Mouse (Mus musculus) kidney, postnatal 36 days (tissue): ENCODE measurements around the gene B4galt7.
"Not testable (repeated sequence)": the region's sequence is repeated elsewhere in the genome, so short reads cannot be mapped to it uniquely, and the experiment has no call there.

Experiments used
- DNase-seq, 2 experiments: peaks; one replicate each; pipeline ENCODE4 v3.0.0; 2021 to 2022; ENCODE audit warnings: mixed read lengths in 2 of 2

Gene B4galt7

DNA sequence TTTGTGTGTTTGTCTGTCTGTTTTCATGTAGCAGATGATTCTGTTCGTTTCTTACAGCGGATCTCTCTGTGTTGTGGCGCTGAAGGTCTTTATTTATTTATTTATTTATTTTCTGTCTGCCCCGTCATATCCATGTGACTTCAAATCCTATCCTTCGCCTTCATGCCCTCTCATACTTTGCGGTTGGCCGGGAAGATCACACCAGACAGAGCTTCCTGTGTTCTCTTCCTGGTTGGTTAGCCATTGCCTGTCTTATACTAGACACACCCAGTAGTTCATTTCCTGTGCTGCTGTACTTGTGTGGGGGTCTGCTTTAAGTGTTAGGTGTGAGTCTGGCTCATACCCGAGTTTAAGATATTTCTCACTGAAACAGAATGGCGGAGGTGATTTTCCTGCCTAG, 961 bp downstream of the B4galt7 start:
- peak in 1 of 2 experiments; percentile 21 for DNase-seq

DNA sequence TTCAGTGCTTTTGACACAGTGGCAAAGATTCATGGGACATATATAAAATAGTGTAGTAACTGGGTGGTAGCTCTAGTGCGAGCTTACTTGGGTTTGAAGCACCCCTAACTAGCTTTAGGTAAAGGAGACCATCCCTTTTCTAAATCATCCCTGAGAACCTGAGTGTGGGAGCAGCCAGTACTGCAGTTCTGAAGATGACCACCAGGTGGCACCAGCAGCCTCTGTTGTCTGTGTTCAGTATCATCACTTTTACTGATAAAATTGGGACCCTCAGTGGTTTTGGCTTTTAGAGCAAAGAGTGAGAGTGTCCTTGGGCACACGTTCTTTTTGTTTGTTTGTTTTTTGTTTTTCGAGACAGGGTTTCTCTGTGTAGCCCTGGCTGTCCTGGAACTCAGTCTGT, 1.9 kb downstream of the B4galt7 start:
- DNase-seq = peak; percentile 77 to 93

DNA sequence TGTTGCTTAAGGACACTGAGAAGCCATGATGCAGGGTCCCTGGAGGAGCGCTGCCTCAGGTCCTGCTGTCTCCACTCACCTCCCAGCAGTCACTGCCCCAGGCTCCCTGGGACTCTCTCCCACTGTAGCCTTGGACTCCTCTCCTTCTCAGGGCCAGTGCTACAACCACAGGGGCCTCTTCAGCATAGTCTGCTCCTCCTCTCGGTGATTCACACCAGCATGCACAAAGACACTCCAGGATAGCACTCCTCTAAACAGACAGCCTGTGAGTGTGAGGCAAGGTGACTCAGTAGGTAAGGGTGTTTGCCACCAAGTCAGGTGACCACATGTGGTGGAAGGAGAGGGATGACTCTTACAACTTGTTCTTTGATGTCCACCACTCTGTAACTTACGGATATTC, 4.9 kb downstream of the B4galt7 start:
- no peak for DNase-seq

DNA sequence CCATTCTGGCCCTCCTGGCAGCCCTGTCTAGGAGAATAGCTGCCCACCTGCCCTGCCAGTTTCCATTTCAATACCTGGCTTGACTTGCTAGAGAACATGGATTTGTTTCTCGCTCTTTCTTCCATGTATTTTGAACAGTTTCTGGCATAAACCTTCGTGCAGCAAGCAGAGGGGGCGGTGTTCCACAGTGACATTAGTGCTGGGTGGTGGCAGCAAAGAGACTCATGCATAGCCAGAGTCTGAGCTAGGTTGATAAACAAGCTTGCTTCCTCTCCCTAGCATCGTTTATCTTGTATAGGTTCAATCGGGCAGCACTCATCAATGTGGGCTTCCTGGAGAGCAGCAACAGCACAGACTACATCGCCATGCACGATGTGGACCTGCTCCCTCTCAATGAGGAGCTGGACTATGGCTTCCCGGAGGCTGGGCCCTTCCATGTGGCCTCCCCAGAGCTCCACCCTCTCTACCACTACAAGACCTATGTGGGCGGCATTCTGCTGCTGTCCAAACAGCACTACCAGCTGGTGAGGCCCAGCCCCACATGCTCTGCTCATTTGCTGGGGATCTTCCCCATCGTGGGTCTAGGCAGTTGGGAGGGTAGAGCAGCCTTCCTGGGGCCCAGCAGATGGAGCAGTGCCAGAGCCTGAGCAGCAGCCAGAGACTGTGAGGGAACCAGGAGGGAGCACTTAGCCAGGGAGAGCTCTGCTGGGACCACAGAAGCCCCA, 7.4 kb downstream of the B4galt7 start:
- DNase-seq = no peak

DNA sequence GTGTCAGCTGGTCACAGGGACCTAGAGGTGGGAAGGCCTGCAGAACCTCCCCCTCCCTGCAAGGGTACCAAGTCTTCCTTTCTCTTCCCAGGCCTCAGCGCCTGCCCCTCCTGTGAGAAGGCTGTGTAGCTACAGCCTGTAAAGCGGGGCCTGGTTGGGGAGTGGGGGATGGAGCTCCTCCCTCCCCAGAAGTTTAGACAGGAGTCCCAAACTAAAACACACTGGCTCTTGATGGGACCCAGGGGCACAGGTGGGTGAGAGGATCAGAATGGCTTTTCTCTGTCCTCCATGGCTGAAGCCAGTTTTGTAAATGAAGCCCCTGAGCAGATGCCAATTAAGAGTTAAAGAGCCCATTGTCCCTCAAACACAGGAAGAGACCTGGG, 7.9 kb downstream of the B4galt7 start:
- DNase-seq = no peak

DNA sequence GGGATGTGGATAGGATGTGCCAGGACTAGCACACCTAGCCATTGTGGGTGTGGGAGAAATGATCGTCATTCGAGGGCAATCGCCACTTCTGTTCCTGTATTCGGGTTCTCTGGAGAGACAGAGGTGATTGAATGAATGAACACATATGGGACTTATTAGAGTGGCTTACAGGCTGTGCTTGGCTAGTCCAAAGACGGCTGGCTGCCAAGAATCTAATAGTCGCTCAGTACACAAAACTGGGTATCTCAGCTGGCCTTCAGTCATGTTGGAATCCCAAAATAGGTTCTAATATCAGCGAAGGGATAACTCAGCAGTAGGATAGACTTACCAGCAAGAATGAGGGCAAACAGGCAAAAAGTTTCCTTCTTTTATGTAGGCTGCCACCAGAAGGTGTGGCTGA, 12.3 kb downstream of the B4galt7 start:
- no peak for DNase-seq

DNA sequence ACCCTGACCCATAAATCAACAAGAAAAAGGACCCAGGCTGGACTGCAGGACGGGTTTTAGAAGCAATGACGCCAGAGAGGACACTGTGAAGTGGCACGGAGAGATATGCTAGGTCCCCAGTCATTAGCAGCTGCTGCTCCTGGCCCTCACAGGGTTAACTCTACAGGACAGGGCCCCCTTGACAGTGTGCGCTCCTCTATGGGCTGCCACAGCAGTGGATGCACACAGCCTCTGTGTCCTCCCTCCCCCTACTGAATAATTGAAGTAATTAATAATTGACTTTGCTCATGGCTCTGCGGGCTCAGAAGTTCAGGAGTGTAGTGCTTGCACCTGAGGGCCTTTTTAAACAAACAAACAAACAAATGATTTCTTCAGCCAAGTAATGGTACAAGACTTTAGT, 13.8 kb downstream of the B4galt7 start:
- DNase-seq = peak in 1 of 2 experiments; percentile 14

DNA sequence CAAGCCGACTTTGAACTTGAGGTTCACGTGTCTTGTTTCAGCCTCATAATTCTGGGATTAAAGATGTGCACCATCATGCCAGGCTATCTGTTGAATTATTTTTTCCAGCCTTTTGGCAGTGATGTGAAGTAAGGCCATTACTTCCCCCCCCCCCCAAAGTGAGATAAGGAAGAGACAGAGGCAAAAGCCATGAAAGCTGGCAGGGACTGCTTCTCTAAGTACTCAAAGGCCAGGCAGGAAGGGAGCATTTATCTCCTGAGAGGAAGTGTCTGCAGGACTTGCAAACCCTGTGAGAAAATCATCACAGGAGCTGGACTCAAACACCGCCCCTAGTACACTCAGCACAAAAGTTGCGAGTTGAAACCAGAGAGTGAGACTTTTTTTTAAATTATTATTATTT, 19.6 kb downstream of the B4galt7 start:
- DNase-seq = peak in 1 of 2 experiments; percentile 4

DNA sequence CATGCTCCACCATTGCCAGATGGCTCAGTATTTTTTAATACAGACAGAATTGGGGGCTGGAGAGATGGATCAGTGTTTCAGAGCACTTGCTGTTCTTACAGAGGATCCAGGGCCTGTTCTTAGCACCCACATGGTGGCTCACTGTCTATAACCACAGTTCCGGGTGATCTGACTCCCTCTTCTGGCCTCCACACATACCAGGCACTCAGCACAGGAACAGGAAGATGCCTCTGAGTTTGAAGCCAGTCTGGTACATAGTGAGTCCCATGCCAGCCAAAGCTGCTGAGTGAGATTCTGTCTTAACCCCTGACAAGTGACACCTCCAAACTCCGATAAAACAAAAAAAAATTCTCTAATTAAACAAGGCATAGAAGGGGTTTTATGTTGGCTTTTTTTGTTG, 20.6 kb downstream of the B4galt7 start:
- no peak for DNase-seq

DNA sequence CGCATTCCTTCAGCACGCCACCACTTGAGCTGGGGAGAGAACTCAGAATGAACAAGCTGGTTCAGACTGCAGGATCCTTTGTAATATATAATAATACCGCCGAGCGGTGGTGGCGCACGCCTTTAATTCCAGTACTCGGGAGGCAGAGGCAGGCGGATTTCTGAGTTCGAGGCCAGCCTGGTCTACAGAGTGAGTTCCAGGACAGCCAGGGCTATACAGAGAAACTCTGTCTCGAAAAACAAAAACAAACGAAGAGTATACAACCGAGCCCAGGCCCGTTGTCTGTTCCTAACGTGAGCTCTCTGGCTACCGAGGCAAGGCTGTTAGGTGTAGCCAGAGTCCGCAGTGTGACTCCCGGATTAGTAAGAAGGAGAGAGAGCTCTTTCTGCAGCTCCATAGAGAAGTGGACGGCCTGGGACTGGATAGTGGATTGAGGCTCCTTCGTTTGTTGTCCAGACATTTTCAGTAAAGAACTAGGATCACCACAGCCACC, 22.5 kb downstream of the B4galt7 start:
- DNase-seq = not testable (repeated sequence)

DNA sequence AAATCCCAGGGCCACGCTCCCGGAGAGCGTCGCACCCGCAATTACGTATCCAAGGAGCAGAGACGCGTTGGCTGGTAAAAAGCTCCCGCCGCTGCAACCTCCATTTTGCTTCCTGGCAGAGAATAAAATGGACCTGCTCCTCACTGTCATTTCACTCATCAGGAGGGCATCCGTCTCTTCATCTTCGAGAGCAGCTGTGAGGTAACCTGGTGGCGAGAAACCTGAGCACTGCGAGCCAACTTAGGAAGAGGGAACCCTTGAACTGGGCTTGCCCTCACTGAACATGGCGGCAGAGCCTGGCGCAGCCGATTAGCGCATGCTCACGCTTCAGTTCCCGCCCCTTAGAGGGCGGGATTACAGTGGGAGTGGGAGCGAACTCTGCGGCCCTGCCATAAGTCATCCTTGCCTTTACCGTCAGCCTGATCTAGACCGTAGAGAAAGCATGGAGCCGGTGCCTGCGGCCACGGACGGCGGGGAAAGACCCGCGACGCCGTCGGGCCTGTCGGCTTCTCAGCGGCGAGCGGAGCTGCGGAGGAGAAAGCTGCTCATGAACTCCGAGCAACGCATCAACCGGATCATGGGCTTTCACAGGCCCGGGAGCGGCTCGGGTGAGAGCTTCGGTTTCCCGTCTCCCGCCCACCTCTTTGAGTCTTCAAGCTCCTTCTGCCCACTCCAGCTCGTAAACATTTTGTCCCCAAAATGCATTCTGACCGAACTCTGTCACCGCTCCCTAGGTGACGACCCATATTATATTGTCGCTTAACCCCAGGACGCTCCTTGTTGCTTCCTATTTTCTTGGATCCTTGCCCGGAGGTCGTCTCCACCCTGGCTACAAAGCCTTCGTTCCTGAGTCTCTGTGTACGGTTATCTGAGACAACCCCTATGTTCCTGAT, 23.2 kb downstream of the B4galt7 start, which contains the start of gene Caml:
Caml (plus strand) TSS at position 357 of the 893 bp plus-strand sequence.
- DNase-seq = peak; percentile 89 to 92

DNA sequence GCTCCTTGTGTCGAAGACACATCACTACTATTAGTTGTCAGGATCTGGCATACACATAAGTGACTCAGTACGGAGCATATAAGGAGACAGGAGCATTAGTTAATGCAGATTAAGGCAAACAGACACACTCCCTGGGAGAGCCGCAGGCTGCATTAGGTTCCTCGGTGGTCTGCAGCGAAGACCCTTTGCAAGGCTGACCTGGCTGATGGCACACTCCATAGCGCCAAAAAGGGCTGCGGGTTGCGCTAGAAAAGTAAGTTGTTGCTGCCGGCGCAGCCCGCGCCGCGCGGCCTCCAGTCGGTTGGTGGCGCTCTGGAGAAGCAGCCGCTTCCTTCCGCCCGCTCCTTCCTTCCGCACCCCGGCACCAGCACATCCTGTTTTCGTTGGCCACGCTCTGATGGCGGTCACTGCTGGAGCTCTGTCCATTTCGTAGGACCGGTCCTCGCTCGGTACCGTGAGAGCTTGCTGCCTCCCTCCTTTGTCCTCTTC, 35.0 kb downstream of the B4galt7 start, which contains the start of gene Ddx46:
Ddx46 (plus strand) TSS at position 389 of the 489 bp plus-strand sequence.
- peak; percentile 90 to 96 for DNase-seq

DNA sequence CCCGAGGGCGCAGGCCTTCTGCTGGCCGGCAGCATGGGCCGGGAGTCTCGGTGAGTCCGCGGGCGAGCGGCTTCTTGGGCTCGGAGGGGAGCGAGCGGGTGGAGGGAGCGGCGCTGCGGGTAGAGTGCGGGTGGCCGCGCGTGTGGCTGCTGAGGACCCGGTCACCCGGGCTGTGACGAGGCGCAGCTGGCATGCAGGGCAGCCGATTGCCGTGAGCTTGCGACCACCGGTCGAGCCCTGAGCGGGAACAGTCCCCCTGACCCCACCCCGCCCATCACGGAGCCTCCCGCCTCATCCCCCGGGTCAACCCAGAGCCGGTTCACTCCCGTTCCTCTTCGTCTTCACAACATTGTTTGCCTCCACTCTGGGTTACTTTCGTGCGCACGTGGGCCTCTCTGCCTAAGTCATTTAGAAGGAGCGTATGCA, 35.5 kb downstream of the B4galt7 start:
- peak in 1 of 2 experiments; percentile 3 for DNase-seq

DNA sequence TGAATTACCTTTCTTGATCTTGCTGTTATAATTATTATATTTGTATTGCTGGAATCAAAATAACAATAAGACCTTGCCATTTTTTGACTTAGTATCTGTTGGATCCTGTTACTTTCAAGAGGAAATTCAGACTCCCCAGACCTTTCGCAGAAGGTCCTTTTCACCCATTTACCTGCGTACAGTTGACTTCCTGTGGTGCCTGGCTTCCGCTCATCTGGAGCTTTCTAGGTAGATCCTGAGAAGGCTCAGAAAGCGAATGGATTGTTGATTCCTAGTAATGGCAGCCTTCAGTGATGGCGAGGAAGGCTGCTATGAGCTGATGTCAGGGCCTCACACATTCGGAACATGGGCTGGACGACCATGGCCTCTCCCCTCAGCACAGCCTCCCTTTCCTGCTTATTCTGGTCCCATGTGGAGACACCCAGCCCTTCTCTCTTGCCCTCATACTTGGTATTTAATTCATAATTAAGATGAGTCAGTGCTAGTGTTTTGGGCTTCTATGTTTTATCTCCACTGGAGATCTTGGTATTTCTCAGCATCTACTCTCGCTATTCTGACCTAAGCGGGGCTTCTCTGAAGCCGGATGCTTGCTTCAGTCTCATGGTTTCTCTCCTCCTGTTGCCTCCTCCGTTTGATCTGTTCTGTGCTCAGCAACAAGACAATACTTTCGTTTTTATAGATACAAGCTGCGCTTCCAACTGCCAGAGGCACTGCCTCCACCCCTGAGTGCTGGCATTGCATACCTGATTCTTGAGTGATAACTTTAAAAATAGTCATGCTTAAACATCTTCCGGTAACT, 36.7 kb downstream of the B4galt7 start:
- DNase-seq = no peak

DNA sequence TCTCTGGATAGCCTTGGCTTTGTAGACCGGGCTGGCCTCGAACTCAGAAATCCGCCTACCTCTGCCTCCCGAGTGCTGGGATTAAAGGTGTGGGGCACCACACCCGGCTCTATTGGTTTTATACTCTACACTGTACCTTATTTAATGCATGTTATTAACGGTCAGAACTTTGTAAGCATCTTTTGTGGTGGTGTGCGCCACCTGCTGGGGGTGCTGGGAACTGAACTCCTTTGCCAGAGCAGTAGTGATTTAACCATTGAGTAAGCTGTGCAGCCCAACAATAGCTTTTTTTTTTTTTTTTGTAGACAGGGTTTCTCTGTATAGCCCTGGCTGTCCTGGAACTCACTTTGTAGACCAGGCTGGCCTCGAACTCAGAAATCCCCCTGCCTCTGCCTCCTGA, 40.8 kb downstream of the B4galt7 start:
- DNase-seq = peak; percentile 70 to 91

DNA sequence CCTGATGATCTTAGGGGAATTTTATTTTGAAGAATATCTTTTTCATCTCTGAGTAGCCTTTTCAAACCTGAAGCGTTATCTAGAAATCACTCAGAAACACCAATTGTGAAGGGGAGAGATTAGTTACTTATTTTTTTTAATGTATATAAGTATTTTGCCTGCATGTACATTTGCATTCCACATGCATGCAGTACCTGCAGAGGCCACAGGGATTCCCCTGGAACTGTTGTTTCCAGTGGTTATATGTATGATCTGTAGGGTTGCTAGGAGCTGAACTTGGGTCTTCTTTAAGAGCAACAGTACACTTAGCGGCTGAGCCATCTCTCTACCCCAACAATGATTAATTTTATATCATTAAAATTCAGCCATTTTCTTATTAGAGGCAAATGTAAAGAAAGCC, 44.8 kb downstream of the B4galt7 start:
- DNase-seq = peak in 1 of 2 experiments; percentile 37

DNA sequence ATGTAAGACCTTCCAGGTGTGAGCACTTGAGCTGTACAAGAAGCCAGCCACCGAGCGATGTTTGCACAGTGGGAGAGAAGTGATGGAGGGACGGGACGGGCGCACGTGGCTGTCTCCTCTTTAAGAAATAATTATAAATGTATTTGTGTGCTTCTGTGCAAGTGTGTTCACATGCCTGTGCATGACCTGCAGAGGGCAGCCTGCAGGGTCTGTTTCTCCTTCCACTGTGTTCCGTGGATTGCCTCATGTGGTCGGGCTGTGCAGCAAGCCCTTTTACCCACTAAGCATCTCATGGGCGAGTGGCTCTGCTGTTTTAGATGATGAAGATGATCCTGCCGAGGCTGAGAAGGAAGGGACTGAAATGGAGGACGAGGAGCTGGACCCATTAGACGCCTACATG, 50.4 kb downstream of the B4galt7 start:
- peak in 1 of 2 experiments; percentile 24 for DNase-seq

DNA sequence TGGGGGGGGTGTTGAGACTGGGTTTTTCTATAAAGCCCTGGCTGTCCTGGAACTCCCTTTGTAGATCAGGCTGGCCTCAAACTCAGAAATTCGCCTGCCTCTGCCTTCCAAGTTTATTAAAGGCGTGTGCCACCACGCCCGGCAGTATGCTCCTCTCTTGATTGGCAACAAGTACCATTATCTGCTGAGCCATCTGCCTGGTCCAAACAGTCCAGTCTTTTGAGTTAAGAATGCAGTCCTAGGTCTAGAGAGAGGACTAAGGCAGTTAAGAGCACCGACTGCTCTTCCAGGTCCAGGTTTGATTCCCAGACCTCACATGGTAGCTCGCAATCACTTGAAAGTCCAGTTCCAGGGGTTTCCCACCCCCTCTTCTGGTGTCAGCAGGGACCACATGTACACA, 51.3 kb downstream of the B4galt7 start:
- DNase-seq = no peak
